Mouse (Mus musculus) erythroblast, embryonic 14.5 days (primary cell): ENCODE results near the gene Got2. TPM values are rescaled to one million over a fixed set of nuclear protein-coding genes. Genes with fewer than 3 reads are reported as not detected.
A peak's percentile ranks its signal among the peaks of the same experiment; 100 is the strongest.

ENCODE experiments used
- H3K27me3 ChIP-seq: 2 replicates; pipeline ENCODE4 v1.6.1; 2012; ENCODE audit warnings: inconsistent platforms; ENCODE audit not compliant: control insufficient read depth
- H3K36me3 ChIP-seq: 2 replicates; pipeline ENCODE4 v1.6.1; 2012; ENCODE audit warnings: mild to moderate bottlenecking, inconsistent platforms; ENCODE audit not compliant: control insufficient read depth
- H3K4me1 ChIP-seq: 2 replicates; pipeline ENCODE4 v1.6.1; 2012; ENCODE audit warnings: inconsistent platforms; ENCODE audit not compliant: control insufficient read depth
- H3K4me3 ChIP-seq: replicated peaks from 2 replicates; pipeline ENCODE3; 2012; ENCODE audit warnings: moderate library complexity, mild to moderate bottlenecking, inconsistent platforms
- H3K9me3 ChIP-seq: 2 replicates; pipeline ENCODE4 v1.6.1; 2012; ENCODE audit warnings: low read length, inconsistent platforms, mixed read lengths; ENCODE audit not compliant: control insufficient read depth
- GATA1 ChIP-seq: IDR thresholded peaks from 2 replicates; pipeline ENCODE4 v1.6.1; 2012; ENCODE audit warnings: low read length, inconsistent platforms, mixed read lengths
- TAL1 ChIP-seq: IDR thresholded peaks from 3 replicates; pipeline ENCODE4 v1.6.1; 2012; ENCODE audit warnings: low read length, inconsistent platforms, mixed read lengths
- polyA plus RNA-seq: library from polyadenylated mRNA; stranded (reverse); fragments of >175 nt; gene quantifications from 2 replicates; pipeline ENCODE4 v1.2.3, GENCODE M21; 2012

The Got2 gene
- polyA plus RNA-seq, 1 experiment: 2.5 TPM

GRCm38 (mm10) chr8:95848734-95849464, 39.4 kb downstream of the Got2 start:
- H3K9me3 ChIP-seq: no peaks in the 10 kb centered on the region
- H3K27me3 ChIP-seq: no peaks in the 10 kb centered on the region
- no peak overlapping the region for H3K4me3 ChIP-seq
- peaks cover 23% of the 10 kb centered on the region for H3K36me3 ChIP-seq
- TF ChIP-seq GATA1: no peak
- peaks cover 24% of the 10 kb centered on the region for H3K4me1 ChIP-seq

GRCm38 (mm10) chr8:95848061-95848551, 40.2 kb downstream of the Got2 start:
- H3K4me1 ChIP-seq: peaks cover 18% of the 10 kb centered on the region
- H3K9me3 ChIP-seq: no peaks in the 10 kb centered on the region
- H3K27me3 ChIP-seq: no peaks in the 10 kb centered on the region
- TF ChIP-seq GATA1 (no peak), TAL1 (no peak)
- peaks cover 30% of the 10 kb centered on the region for H3K36me3 ChIP-seq
- no peak overlapping the region for H3K4me3 ChIP-seq

GRCm38 (mm10) chr8:95845026-95845425, 43.3 kb downstream of the Got2 start:
- H3K9me3 ChIP-seq: no peaks in the 10 kb centered on the region
- peaks cover 45% of the 10 kb centered on the region for H3K36me3 ChIP-seq

GRCm38 (mm10) chr8:95843968-95844367, 44.4 kb downstream of the Got2 start:
- TF ChIP-seq GATA1 (no peak), TAL1 (no peak)

More at GRCm38 (mm10) chr8:95845026-95845425, 43.3 kb downstream of the Got2 start:
- no peak overlapping the region for H3K4me3 ChIP-seq
- TF ChIP-seq GATA1 (no peak), TAL1 (no peak)
- H3K27me3 ChIP-seq: no peaks in the 10 kb centered on the region
- peaks cover 6% of the 10 kb centered on the region for H3K4me1 ChIP-seq

GRCm38 (mm10) chr8:95841436-95841835, 46.9 kb downstream of the Got2 start:
- H3K36me3 ChIP-seq: peaks cover 50% of the 10 kb centered on the region
- H3K9me3 ChIP-seq: no peaks in the 10 kb centered on the region
- H3K27me3 ChIP-seq: no peaks in the 10 kb centered on the region
- no peak overlapping the region for H3K4me3 ChIP-seq
- TF ChIP-seq TAL1 (no peak), GATA1 (no peak)
- no peaks in the 10 kb centered on the region for H3K4me1 ChIP-seq

More at GRCm38 (mm10) chr8:95843968-95844367, 44.4 kb downstream of the Got2 start:
- Histone ChIP-seq H3K9me3 (no peaks in the 10 kb centered on the region), H3K27me3 (no peaks in the 10 kb centered on the region), H3K4me3 (no peak overlapping the region), H3K4me1 (peaks cover 6% of the 10 kb centered on the region), H3K36me3 (peaks cover 49% of the 10 kb centered on the region)

GRCm38 (mm10) chr8:95839289-95839688, 49.1 kb downstream of the Got2 start:
- H3K36me3 ChIP-seq: peaks cover 34% of the 10 kb centered on the region
- no peaks in the 10 kb centered on the region for H3K27me3 ChIP-seq
- TF ChIP-seq TAL1 (no peak), GATA1 (no peak)

GRCm38 (mm10) chr8:95837266-95837665, 51.1 kb downstream of the Got2 start:
- no peak for TF ChIP-seq TAL1
- no peak for TF ChIP-seq GATA1
- H3K36me3 ChIP-seq: peaks cover 19% of the 10 kb centered on the region
- peaks cover 20% of the 10 kb centered on the region for H3K4me1 ChIP-seq
- H3K9me3 ChIP-seq: no peaks in the 10 kb centered on the region
- no peak overlapping the region for H3K4me3 ChIP-seq
- no peaks in the 10 kb centered on the region for H3K27me3 ChIP-seq

More at GRCm38 (mm10) chr8:95839289-95839688, 49.1 kb downstream of the Got2 start:
- H3K4me3 ChIP-seq: no peak overlapping the region
- no peaks in the 10 kb centered on the region for H3K4me1 ChIP-seq
- H3K9me3 ChIP-seq: no peaks in the 10 kb centered on the region

- peaks cover 21% of the 10 kb centered on the region for H3K4me1 ChIP-seq
- TF ChIP-seq TAL1 (no peak), GATA1 (no peak)
- H3K9me3 ChIP-seq: no peaks in the 10 kb centered on the region
- no peak overlapping the region for H3K4me3 ChIP-seq
- no peaks in the 10 kb centered on the region for H3K27me3 ChIP-seq
- H3K36me3 ChIP-seq: peaks cover 12% of the 10 kb centered on the region; the same call in 1 of the 2 replicates
Observed at GRCm38 (mm10) chr8:95835891-95836290, 52.5 kb downstream of the Got2 start.

- Histone ChIP-seq H3K27me3 (no peaks in the 10 kb centered on the region), H3K4me3 (peak overlapping the region; percentile 62), H3K4me1 (peaks cover 21% of the 10 kb centered on the region), H3K36me3 (peaks cover 6% of the 10 kb centered on the region; the same call in 1 of the 2 replicates), H3K9me3 (no peaks in the 10 kb centered on the region)
- TF ChIP-seq GATA1 (no peak), TAL1 (no peak)
Observed at GRCm38 (mm10) chr8:95833435-95833984, 54.8 kb downstream of the Got2 start.
